Mouse (Mus musculus): ENCODE data around the gene Clk1.

The Clk1 gene

DNA sequence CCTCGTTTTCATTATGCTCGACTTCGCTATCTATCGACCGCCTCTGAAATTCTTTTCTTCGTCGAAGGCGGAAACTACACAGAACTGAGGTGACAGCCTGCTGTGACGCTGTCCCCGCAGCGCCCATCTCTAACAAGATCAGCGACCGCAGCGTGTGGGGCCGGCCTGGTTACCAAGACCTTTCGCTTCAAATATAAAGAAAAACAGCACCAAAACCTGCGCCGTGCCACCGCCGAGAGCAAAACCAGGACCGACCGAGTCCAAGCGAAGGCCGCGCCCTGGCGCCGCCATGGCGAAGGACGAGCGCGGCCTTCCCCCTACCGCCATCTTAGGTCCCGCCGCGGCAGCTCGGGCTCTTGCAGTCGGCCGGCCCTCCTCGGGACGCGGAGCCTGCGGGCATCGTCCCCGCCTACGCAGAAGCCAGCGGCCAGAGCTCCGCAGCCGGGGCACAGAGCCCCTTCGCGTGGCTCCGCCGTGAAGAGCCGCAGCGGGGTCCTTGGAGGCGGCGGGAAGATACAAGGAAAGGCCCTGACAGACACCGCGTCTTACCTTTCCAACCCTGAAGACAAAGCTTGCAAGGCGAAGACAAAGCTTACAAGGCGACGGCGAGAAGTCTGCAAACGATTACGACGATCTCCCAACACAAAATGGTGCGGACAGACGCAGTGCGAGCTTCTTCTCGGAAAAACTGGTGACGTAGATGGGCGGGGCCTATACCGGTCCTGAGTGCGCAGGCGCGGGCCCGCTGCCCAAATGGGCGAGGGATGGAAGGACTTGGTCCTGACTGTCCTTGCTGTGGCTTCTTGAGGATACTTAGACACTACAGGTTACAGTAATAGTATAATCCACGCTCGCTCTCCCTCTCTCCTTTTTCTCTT, at the start of gene Clk1:
Gene Clk1 (minus strand): TSS at position 696 of the 878 bp plus-strand sequence.
- peak; percentile 92 for DNase-seq (ENCODE audit: low spot score)

DNA sequence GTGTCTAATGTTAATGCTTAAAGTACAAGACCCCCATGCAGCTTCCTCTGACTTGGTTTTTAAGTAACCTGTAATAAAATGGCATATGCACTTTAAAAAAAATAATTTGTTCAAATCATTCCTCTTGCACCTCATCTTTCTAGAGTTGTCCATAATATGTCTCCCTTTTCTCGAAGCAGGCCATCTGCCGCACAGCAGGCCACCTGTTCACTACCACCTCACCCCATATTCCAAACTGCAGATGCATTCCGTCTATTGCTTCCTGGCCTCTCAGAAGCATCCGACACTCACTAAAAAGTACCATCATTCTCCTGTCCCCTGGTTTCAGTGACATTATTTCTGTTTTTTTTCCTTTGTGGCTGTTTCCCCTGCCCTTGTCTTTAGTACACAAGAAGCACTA, 41.7 kb upstream of the Clk1 start:
- no peak for DNase-seq (ENCODE audit: low spot score)

DNA sequence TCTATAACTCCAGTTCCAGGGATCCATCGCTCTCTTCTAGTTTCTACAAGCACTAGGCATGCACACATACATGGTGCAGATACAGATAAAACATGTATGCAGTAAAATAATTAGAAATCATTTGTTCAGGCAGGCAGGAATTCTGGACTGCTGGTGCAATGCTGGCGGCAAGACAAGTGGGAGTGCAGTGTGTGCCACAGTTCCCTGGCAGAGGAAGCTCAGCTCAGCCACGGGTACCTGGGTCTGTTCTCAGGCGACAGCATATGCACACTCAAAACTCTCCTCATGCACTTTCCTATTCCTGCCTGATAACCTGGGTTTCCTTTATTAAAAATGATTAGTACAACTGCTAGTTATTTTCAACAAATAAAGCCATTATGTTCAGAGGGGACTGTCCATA, 41.2 kb upstream of the Clk1 start:
- DNase-seq (ENCODE audit: low spot score) = no peak

DNA sequence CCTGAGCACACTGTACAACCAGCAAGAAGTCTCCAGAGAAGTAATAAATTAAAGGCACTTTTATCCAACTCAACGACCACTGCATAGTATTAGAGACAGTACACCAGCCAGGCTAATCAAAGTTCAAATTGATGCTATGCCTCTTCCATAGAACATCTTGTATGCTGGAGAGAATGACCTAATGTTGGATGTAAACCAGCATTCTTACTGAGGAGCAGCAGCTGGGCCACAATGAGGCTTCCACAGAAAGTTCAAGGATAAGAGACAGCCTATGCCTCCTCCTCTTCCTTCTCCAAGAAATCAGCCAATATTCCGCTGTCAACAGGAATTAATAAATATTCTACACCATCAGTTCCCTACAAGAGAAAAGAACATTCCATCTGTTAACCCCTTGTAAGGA, 40.1 kb upstream of the Clk1 start:
- no peak for DNase-seq (ENCODE audit: low spot score)

DNA sequence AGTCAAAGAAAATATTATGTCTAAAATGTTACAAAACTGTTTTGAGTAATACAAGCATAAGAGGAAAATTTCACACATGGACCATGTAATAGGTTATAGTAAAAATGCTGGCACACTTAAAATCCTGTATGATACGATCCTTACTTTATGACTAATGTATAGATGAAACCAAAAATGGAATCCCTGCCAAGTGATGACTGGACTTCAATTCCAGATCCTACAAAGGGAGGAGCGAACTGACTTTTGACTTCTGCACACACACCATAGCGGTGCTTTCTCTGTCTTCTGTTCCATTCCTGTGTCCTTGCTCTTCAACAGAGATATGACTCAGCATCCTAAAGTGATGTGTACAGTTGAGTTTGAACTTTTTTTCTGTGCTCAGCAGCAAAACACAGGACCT, 36.7 kb upstream of the Clk1 start:
- DNase-seq (ENCODE audit: low spot score) = no peak

DNA sequence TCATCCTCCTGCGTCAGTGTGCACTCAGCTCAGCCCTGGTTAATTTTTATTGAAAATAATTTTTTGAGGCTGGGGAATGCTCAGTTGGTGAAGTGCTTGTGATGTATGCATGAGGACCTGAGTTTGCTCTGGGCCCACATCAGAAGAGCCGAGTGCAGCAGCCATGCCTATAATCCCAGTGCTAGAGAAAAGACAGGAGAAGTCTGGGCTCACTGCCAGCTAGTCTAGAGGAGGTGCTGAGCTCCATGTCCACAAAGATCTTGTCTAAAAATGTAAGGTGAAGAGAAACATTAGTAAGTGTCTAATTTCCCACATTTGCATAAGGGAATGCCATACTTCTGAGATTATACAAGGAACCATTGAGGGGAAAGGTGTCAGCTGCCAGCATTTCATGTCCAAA, 35.0 kb upstream of the Clk1 start:
- no peak for DNase-seq (ENCODE audit: low spot score)

DNA sequence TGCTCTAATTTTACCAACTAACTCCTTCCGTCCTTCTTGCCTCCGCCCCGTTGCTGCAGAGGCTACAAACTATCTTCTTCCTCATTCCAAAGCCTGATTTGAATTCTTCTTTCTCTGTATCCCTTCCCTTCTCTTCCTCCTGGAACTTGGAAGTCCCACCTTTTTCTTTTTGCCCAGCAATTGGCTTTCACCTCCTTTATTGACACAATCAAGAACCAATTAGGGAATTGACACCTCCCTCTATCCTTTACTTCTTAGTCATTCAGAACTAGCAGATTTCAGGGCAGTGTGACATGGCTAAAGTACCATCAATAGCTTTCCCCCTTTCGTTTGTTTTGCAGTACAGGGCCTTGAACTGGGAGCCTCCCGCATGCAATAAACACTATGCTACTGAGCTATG, 34.3 kb upstream of the Clk1 start:
- no peak for DNase-seq (ENCODE audit: low spot score)

DNA sequence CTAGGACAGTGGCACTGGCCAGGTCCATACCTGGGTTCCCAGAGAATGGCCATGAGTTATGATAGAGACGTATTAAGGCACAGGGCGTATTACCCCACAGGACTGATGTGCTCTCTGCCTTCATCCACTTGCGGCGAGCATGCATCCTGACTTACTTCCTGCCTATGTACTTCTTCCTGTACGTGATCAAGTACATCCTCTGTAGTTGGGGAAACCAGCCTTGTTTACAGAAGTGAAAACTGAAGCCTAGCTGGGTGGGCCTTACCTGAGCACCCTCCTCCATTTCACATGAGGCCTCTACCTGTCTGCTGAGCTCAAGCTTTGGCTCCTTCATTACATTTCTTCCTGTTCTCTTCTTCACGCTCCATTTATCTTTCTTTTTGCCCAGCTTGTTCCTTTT, 30.4 kb upstream of the Clk1 start:
- DNase-seq (ENCODE audit: low spot score) = no peak

DNA sequence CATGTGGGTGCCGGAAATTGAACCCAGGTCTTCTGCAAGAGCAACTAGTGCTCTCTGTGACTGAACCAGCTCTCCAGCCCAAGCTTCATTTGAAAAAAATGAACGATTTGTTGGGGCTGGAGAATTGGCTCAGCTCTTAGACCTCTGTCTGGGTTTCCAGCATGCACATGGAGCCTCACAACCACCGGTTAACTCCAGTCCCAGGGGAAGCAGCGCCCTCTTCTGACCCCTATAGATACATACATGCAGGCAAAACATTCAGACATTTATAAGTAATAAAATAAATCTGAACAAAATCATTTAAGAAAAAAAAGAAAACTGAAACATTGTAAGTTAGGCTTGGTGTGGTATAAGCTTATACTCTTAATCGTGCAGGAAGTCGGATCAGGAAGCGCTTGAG, 24.5 kb upstream of the Clk1 start:
- DNase-seq (ENCODE audit: low spot score) = no peak

DNA sequence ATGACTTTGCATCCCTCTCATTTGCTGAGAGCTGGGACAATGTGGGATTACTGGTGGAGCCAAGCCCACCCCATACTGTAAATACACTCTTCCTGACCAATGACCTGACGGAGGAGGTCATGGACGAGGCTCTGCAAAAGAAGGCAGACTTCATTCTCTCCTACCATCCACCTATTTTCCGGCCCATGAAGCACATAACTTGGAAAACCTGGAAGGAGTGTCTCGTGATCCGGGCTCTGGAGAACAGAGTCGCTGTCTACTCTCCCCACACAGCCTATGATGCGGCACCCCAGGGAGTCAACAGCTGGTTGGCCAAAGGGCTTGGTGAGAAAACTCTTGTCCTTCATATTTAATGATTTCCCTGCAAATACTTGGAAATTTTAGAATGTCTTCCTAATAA, 23.9 kb upstream of the Clk1 start:
- no peak for DNase-seq (ENCODE audit: low spot score)

DNA sequence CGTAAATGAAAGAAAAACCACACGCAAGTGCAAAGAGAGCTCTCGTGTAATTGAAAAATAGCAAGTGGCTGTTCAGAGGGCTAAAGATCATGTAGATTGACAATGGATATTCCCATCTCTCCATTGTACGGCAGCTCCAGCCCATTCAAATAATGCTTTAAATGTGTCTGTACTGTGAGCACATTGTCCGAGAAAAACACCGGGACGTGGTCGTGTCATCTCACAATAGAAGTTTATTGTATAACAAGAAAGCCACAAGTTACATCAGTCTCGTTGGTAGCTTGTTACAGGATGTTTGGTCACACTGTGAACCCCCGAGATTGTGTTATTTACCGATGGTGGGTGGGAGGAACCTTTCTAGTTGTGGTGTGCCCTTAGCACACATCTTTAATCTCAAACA, 22.0 kb upstream of the Clk1 start:
- DNase-seq (ENCODE audit: low spot score) = no peak

DNA sequence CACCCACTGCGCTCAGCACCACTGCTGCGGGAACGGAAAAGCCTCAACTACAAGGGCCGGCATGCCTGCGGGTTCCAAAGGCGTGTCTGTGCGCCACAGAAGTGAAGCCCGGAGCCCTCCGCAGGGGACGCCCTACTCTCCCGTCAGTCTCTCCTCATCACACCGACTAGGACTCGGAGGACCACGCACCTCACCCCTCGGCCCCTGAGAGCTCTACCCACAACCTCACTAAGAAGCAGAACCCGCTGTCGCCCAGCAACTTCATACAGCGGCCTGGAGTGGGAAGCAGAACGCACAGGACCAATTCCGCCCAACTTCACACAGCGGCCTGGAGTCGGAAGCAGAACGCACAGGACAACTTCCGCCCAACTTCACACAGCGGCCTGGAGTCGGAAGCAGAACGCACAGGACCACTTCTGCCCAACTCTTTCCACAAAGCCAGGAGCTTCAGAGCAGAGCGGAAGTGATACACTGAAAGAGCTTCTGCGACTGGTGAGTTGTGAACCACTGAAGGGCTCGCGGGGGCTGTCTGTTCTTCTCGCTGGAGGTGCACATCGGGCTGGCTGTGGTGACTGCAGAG, 21.4 kb upstream of the Clk1 start, which contains the start of the genes Nif3l1 and Ppil3:
Gene Nif3l1 (plus strand): TSS at position 9 of the 580 bp plus-strand sequence.
Gene Ppil3 (minus strand): TSS at position 344 of the 580 bp plus-strand sequence.
- DNase-seq (ENCODE audit: low spot score) = peak; percentile 77

DNA sequence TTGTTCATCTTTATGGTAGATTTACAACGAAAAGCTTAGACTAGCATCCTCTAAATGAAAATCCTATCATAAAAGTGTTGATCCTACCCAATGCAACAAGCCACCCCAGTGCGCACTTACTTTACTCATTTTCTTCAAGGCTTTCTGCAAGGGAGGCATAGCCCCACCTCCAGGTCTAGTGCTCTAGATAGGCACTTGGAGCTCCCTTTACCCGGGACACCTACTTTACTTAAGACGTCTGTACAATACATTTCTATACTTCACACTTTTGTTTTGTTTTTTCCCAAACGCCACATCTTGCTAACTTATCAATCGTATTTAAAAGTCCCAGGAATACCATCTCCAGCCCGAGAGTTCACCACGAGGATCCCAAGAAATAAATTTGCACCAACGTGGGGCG, 20.8 kb upstream of the Clk1 start:
- DNase-seq (ENCODE audit: low spot score) = no peak

DNA sequence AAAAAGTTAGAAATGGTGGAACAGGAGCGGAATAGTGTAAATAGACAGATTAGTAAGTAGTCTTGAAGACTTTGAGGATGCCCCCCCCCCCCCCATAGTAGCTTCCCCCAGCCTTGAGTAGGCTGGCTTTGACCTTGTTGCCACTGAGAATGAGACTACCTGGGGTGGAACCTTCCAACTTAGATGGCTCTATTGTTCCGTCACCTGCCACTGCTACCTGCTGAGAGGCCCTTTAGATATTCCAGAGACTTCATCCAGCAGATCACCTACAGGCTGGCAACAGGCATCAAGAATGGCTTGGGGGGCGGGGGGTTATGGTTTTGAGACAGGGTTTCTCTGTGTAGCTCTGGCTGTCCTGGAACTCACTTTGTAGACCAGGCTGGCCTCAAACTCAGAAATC, 685 bp upstream of the Clk1 start:
- no peak for DNase-seq (ENCODE audit: low spot score)

DNA sequence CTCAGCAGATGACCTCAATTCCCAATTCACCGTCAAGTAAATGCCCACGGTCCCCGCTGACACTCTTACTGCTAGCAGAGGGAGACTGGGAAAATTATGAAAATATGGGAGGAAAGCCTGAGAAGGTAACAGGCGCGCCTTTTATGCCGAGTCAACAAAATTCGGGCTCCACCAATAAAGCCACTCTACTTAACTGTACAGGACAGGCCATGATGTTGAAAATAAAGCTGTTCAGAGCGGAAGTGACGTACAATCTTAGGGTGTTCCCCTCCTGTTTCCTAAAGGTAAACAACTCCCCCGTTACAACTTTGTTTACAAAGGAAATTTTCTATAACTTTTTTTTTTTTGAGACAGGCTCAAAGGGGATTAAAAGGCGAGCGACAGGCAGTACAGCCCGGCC, 987 bp downstream of the Clk1 start:
- DNase-seq (ENCODE audit: low spot score) = peak; percentile 72

DNA sequence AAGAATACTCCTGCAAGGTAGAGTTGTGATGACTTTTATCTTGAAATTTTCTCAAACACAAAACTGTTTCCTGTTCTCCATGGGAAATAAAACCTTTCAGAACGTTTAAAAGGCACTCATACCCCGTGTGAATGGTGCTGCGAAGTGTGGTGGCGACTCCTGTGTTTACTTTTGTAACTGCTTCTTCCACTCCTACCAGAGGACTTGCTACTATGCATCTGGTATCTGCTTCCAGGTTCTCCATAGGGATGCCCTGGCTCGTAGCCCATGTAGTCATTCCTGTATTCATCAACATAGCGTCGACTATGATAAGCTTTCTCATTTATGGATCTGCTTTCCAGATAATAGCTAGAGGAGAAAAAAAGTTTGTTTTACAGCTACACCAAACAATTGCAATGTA, 2.9 kb downstream of the Clk1 start:
- no peak for DNase-seq (ENCODE audit: low spot score)

DNA sequence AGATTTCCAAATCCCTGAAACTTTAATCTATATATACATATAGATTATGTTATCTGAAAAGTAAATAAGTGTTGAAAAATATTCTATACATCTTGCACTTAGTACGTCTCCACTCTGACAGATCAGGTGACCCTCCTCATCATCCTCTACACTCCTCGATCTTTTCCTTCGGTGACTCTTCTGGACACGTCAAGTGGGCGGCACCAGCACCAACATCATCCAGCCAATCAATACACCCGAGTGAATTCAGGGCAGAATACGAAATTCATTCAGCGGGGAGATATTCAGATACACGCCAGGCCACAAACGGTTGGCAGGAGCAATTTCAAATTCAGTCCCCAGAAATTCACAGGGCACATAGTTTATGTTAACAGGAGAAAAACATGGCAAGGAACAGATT, 3.8 kb downstream of the Clk1 start:
- no peak for DNase-seq (ENCODE audit: low spot score)

DNA sequence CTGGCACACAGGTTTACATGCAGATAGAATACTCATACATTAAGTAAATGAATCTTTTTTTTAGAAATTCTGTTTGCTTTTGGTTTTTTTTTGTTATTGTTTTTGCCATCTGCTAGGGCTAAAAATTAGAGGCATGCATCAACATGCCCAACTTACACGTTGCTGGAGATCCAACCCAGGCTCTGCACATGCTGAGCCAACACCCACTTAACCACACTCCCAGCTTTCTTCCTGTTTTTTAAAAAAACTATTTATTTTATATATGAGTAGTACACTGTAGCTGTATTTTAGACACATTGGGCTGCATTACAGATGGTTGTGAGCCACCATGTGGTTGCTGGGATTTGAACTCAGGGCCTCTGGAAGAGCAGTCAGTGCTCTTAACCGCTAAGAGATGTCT, 7.8 kb downstream of the Clk1 start:
- no peak for DNase-seq (ENCODE audit: low spot score)

DNA sequence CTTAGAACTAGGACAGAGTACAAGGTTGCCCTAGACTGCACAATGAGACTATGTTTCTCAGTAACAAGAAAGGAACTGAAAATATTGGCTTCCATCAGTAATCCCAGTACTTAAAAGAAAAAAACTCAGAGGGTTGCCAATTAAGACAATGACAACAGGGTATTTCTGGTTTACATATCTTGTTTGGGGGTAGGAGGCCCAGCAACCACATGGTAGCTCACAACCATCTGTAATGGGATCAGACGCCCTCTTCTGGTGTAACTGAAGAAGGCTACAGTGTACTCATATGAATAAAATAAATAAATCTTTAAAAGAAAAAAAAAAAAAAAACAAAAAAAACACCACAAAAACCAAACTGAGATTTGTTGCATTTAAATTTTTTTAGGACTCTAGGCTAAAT, 8.4 kb downstream of the Clk1 start:
- DNase-seq (ENCODE audit: low spot score) = no peak

DNA sequence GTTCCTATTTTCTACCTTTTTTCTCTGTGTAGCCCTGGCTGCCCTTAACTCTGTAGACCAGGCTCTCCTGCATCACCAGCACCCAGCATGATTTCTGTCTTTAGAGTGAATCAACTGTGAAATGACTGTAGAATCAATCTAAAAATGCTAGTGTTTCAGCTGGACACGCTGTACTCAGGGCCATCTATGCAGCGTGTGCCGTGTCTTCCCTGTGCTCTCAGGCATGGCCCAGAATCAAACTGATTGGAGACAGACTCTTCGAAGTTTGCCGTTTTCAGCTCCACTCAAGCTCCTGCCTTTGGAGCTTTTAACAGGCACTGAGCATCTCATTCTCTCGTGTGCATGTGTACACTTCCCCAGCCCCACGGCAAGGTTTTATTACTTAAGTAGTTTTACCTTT, 13.1 kb downstream of the Clk1 start:
- no peak for DNase-seq (ENCODE audit: low spot score)

DNA sequence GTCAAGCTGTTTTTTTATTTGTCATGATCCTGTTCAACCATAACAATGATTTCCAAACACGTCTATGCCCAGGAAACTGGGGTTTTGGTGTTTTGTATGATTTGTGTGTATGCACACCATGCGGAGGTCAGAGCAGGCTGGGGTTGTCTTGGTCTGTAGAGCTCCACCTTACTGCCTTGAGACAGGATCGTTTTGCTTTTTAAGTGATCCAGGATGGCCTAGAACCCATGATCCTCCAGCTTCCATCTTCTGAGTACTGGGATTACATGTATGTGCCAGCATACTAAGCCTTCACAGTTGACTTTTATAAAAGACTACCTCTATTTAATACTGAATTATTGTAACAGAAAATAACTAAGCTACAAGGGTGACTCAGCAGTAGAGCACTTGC, 13.7 kb downstream of the Clk1 start:
- no peak for DNase-seq (ENCODE audit: low spot score)

DNA sequence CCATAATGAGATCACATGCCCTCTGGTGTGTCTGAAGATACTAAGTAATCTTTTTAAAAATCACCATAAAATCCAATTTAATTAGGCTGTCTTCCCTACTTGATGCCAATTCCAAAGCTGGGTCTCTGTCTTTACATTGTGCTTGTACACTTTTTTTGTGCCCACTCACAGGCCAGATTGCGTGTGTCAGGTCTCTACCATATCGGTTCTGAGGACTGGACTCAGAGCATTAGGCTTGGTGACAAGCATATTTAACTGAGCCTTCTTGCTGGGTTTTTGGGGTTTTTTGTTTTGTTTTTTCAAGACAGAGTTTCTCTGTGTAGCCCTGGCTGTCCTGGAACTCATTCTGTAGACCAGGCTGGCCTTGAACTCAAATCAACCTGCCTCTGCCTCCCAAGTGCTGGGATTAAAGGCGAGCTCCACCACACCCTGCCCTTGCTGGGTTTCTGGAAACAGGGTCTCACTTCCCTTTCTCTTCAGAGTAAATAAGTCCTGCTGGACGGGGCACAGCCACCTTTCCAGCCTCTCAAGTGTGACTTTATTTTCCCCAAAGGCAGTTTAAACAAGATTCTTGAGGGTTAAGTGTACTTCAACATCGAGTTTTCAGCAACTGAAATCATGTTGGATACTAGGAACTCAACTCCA, 14.2 kb downstream of the Clk1 start:
- DNase-seq (ENCODE audit: low spot score) = no peak

DNA sequence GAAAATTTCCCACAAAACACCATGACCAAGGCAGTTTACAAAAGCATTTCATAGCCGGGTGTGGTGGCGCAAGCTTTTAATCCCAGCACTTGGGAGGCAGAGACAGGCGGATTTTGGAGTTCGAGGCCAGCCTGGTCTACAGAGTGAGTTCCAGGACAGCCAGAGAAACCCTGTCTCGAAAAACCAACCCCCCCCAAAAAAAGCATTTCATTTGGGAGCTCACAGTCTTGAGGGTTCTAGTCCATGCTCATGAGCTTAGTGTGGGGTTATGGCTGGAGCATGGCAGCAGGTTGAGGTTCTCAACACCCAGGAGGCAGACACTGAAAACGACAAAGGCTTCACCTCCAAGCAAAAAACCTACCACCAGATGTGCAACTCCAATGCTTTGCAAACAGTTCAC, 15.7 kb downstream of the Clk1 start:
- DNase-seq (ENCODE audit: low spot score) = no peak
